Mouse (Mus musculus) CH12.LX (cell line): ENCODE measurements around the gene Rnf38. TPM values are rescaled to one million over a fixed set of nuclear protein-coding genes. Genes with fewer than 3 reads are reported as not detected.

ENCODE experiments used
- DNase-seq: peaks from one replicate; pipeline ENCODE4 v3.0.0-alpha.2; 2013; ENCODE audit errors: extremely low read depth
- H3K27ac ChIP-seq: 2 replicates; pipeline ENCODE4 v1.5.1; 2012; ENCODE audit warnings: low read depth, mild to moderate bottlenecking, control low read depth, moderate library complexity; ENCODE audit not compliant: insufficient read depth
- H3K27me3 ChIP-seq: replicated peaks from 2 replicates; pipeline ENCODE3; 2012; ENCODE audit warnings: inconsistent platforms
- H3K36me3 ChIP-seq, 2 experiments: replicated peaks in 1 of 2; 2 replicates each; pipeline versions ENCODE3 to v1.6.1; 2012; ENCODE audit warnings: inconsistent platforms in 1 of 2, low read length in 1 of 2, mild to moderate bottlenecking in 1 of 2, mixed read lengths in 1 of 2, moderate library complexity in 1 of 2; ENCODE audit not compliant: control insufficient read depth in 1 of 2, insufficient read depth in 1 of 2
- H3K4me1 ChIP-seq, 2 experiments: 2 replicates each; pipeline ENCODE4 v1.6.1; 2012; ENCODE audit warnings: inconsistent platforms in 1 of 2, moderate library complexity in 1 of 2; ENCODE audit not compliant: insufficient read depth in 2 of 2, control insufficient read depth in 1 of 2
- H3K4me2 ChIP-seq: 2 replicates; pipeline ENCODE4 v1.6.1; 2012; ENCODE audit warnings: low read depth, mild to moderate bottlenecking, control low read depth; ENCODE audit not compliant: poor library complexity, insufficient read depth, severe bottlenecking
- H3K4me3 ChIP-seq, 3 experiments: fragments of 150-350 bp in 1 of 3; sonication (generic) in 1 of 3; replicated peaks in 1 of 3; 2 replicates each; pipeline versions ENCODE3 to v1.5.1; 2011 to 2012; ENCODE audit warnings: low read depth in 2 of 3, low read length in 2 of 3, mild to moderate bottlenecking in 2 of 3, moderate library complexity in 2 of 3, control low read depth in 1 of 3, improper control_type of control experiment in 1 of 3, inconsistent platforms in 1 of 3, mixed read lengths in 1 of 3; ENCODE audit not compliant: poor library complexity in 1 of 3
- H3K79me2 ChIP-seq: replicated peaks from 2 replicates; pipeline ENCODE4 v1.6.1; 2012; ENCODE audit warnings: mild to moderate bottlenecking, moderate library complexity; ENCODE audit not compliant: control insufficient read depth, poor library complexity, insufficient read depth, severe bottlenecking; ENCODE audit errors: extremely low read depth
- H3K9ac ChIP-seq: 2 replicates; pipeline ENCODE4 v1.6.1; 2012; ENCODE audit warnings: low read depth, mild to moderate bottlenecking, control low read depth, moderate library complexity; ENCODE audit not compliant: insufficient read depth
- H3K9me3 ChIP-seq: replicated peaks from 2 replicates; pipeline ENCODE3; 2012; ENCODE audit warnings: low read length, inconsistent platforms, mixed read lengths
- BHLHE40 ChIP-seq: IDR thresholded peaks from 2 replicates; pipeline ENCODE4 v1.6.1; 2011; ENCODE audit warnings: mild to moderate bottlenecking, low read depth, low read length, improper control_type of control experiment
- CTCF ChIP-seq, 2 experiments: IDR thresholded peaks in 1 of 2; conservative IDR thresholded peaks in 1 of 2; 2 replicates each; pipeline ENCODE4 v1.5.1; 2011 to 2012; ENCODE audit warnings: low read depth in 2 of 2, low read length in 2 of 2, improper control_type of control experiment in 1 of 2, inconsistent platforms in 1 of 2, mild to moderate bottlenecking in 1 of 2, moderate library complexity in 1 of 2
- ELF1 ChIP-seq: IDR thresholded peaks from 2 replicates; pipeline ENCODE4 v1.6.1; 2014; ENCODE audit warnings: low read depth, mild to moderate bottlenecking, inconsistent platforms, low read length, improper control_type of control experiment
- IRF4 ChIP-seq: IDR thresholded peaks from 2 replicates; pipeline ENCODE4 v1.6.1; 2014; ENCODE audit warnings: low read depth, mild to moderate bottlenecking, inconsistent platforms, low read length, improper control_type of control experiment
- JUN ChIP-seq: IDR thresholded peaks from 2 replicates; pipeline ENCODE4 v1.6.1; 2011; ENCODE audit warnings: low read depth, mild to moderate bottlenecking, low read length, improper control_type of control experiment, moderate library complexity; ENCODE audit not compliant: insufficient read depth
- KAT2A ChIP-seq: IDR thresholded peaks from 2 replicates; pipeline ENCODE4 v1.6.1; 2012; ENCODE audit warnings: low read length, improper control_type of control experiment, inconsistent platforms; ENCODE audit not compliant: insufficient replicate concordance
- MAFK ChIP-seq: IDR thresholded peaks from 2 replicates; pipeline ENCODE4 v1.6.1; 2011; ENCODE audit warnings: low read length, improper control_type of control experiment; ENCODE audit not compliant: insufficient replicate concordance
- MAZ ChIP-seq: IDR thresholded peaks from 2 replicates; pipeline ENCODE4 v1.6.1; 2012; ENCODE audit warnings: low read depth, mild to moderate bottlenecking, inconsistent platforms, low read length, improper control_type of control experiment, moderate library complexity
- MEF2A ChIP-seq: IDR thresholded peaks from 2 replicates; pipeline ENCODE4 v1.6.1; 2014; ENCODE audit warnings: low read depth, mild to moderate bottlenecking, inconsistent platforms, low read length, improper control_type of control experiment, borderline replicate concordance
- MXI1 ChIP-seq: IDR thresholded peaks from 2 replicates; pipeline ENCODE4 v1.6.1; 2011; ENCODE audit warnings: mild to moderate bottlenecking, low read depth, low read length, improper control_type of control experiment
- NELFE ChIP-seq: IDR thresholded peaks from 2 replicates; pipeline ENCODE4 v1.6.1; 2011; ENCODE audit warnings: low read depth, low read length, improper control_type of control experiment
- PAX5 ChIP-seq: IDR thresholded peaks from 2 replicates; pipeline ENCODE4 v1.6.1; 2012; ENCODE audit warnings: low read length, inconsistent platforms, mixed read lengths
- POLR2A ChIP-seq: IDR thresholded peaks from 2 replicates; pipeline ENCODE4 v1.6.1; 2011; ENCODE audit warnings: low read depth, mild to moderate bottlenecking, improper control_type of control experiment, low read length
- POLR2AphosphoS2 ChIP-seq: IDR thresholded peaks from 2 replicates; pipeline ENCODE4 v1.6.1; 2011; ENCODE audit warnings: low read depth, low read length, improper control_type of control experiment
- RCOR1 ChIP-seq: conservative IDR thresholded peaks from 2 replicates; pipeline ENCODE4 v1.6.1; 2012; ENCODE audit warnings: low read depth, mild to moderate bottlenecking, inconsistent platforms, low read length, improper control_type of control experiment
- SIN3A ChIP-seq: IDR thresholded peaks from 2 replicates; pipeline ENCODE4 v1.6.1; 2012; ENCODE audit warnings: low read length, improper control_type of control experiment, inconsistent platforms
- SMC3 ChIP-seq: IDR thresholded peaks from 2 replicates; pipeline ENCODE4 v1.6.1; 2011; ENCODE audit warnings: low read depth, low read length, improper control_type of control experiment
- TCF12 ChIP-seq: IDR thresholded peaks from 2 replicates; pipeline ENCODE4 v1.6.1; 2014; ENCODE audit warnings: low read depth, mild to moderate bottlenecking, inconsistent platforms, low read length, improper control_type of control experiment
- UBTF ChIP-seq: IDR thresholded peaks from 2 replicates; pipeline ENCODE4 v1.6.1; 2012; ENCODE audit warnings: low read depth, mild to moderate bottlenecking, inconsistent platforms, low read length, improper control_type of control experiment, moderate library complexity
- USF1 ChIP-seq: IDR thresholded peaks from 2 replicates; pipeline ENCODE4 v1.6.1; 2014; ENCODE audit warnings: low read depth, mild to moderate bottlenecking, inconsistent platforms, low read length, improper control_type of control experiment
- USF2 ChIP-seq: conservative IDR thresholded peaks from 2 replicates; pipeline ENCODE4 v1.6.1; 2011; ENCODE audit warnings: low read depth, low read length, improper control_type of control experiment
- ZC3H11A ChIP-seq: IDR thresholded peaks from 2 replicates; pipeline ENCODE4 v1.6.1; 2012; ENCODE audit warnings: low read depth, mild to moderate bottlenecking, inconsistent platforms, low read length, improper control_type of control experiment
- ZMIZ1 ChIP-seq: IDR thresholded peaks from 2 replicates; pipeline ENCODE4 v1.6.1; 2012; ENCODE audit warnings: low read depth, mild to moderate bottlenecking, inconsistent platforms, low read length, improper control_type of control experiment
- ZNF384 ChIP-seq: IDR thresholded peaks from 2 replicates; pipeline ENCODE4 v1.6.1; 2012; ENCODE audit warnings: low read depth, low read length, improper control_type of control experiment, inconsistent platforms
- dilution Hi-C: fragments of 300-500 bp; cut with MboI; formaldehyde crosslinking; loops from 2 replicates; pipeline ENCODE4 v1.14.3; 2020; ENCODE audit warnings: low sequenced_read_pairs; ENCODE audit not compliant: extremely low pct_unique_long_range_greater_than_20kb, extremely low pct_ligation_motif_present
- in situ Hi-C: fragments of 300-500 bp; cut with MboI; formaldehyde crosslinking; loops from 3 replicates; pipeline ENCODE4 v1.14.3; 2019; ENCODE audit warnings: low sequenced_read_pairs, low pct_ligation_motif_present, low pct_unique_long_range_greater_than_20kb, mixed read lengths
- polyA plus RNA-seq: library from polyadenylated mRNA; unstranded; fragments of >175 nt; gene quantifications from 2 replicates; pipeline ENCODE4 v1.2.1, GENCODE M21; 2012; ENCODE audit warnings: low read depth; ENCODE audit not compliant: insufficient read length
- total RNA-seq, 2 experiments: library from RNA; depleted of rRNA; stranded (reverse); fragments of 300-350 nt in 1 of 2; fragments of >200 nt in 1 of 2; gene quantifications; 2 replicates each; pipeline ENCODE4 v1.2.3; 2012 to 2014

Gene Rnf38
- total and polyA plus RNA-seq, 3 experiments, result 5.4 to 13.2 (median 6.6) TPM

DNA sequence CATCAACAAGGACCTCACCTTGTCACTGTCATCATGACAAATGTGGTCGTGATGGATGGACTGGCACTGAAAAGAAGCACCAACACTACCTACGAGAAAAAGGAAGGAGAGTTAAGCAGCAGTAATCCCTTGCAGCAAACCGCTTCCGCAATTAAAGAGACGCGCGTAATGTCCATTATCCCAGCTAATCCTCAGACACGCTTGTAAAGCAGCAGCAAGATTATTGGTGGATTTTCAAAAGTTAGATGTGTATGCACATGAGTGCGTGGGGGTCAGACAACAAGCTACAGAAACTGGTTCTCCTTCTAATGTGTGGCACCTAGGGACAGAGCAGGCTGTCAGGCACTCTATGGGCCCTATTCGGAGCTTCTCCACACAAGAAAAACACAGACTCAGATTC, 46.2 kb downstream of the Rnf38 start:
- no peaks in the 10 kb centered on the region; a peak in 1 of 4 replicates for H3K4me1 ChIP-seq

GRCm38 (mm10) chr4:44183862-44184261, 49.7 kb downstream of the Rnf38 start:
- Histone ChIP-seq H3K79me2 (no peaks in the 10 kb centered on the region), H3K4me3 (no peak overlapping the region), H3K4me2 (no peak overlapping the region), H3K9ac (no peak overlapping the region), H3K4me1 (no peaks in the 10 kb centered on the region; a peak in 1 of 4 replicates), H3K36me3 (peaks cover 0 to 2% of the 10 kb centered on the region in 2 experiments), H3K27ac (no peak overlapping the region), H3K9me3 (no peaks in the 10 kb centered on the region), H3K27me3 (no peaks in the 10 kb centered on the region)
- no peak for TF ChIP-seq MXI1
- no peak for TF ChIP-seq UBTF
- TF ChIP-seq ELF1, result no peak
- TF ChIP-seq MEF2A, result no peak
- TF ChIP-seq KAT2A, result no peak
- no peak for TF ChIP-seq CTCF (conservative IDR thresholded peaks at IDR 0.05 in 1 of 2, IDR thresholded peaks at IDR 0.05 in 1 of 2; ENCODE audit: low read depth in 2 of 2, low read length in 2 of 2)
- no peak for TF ChIP-seq USF2
- TF ChIP-seq ZC3H11A, result no peak
- TF ChIP-seq TCF12, result no peak
- TF ChIP-seq IRF4, result no peak
- TF ChIP-seq USF1, result no peak
- TF ChIP-seq ZMIZ1, result no peak
- TF ChIP-seq POLR2AphosphoS2, result no peak
- no peak for TF ChIP-seq POLR2A
- no peak for TF ChIP-seq MAZ
- TF ChIP-seq MAFK, result no peak
- TF ChIP-seq JUN, result no peak
- no peak for TF ChIP-seq SIN3A
- no peak for TF ChIP-seq SMC3
- TF ChIP-seq ZNF384, result no peak
- in situ Hi-C loops, result loop anchor here (5.0 kb wide), 1 partner anchor 98 kb away; no protein-coding TSS in a partner anchor
- DNase-seq, result no peak
- dilution Hi-C loops, result no loop called here

More for the DNA sequence above, 46.2 kb downstream of the Rnf38 start:
- dilution Hi-C loops (no loop called here), in situ Hi-C loops (no loop called here)
- Histone ChIP-seq H3K27ac (no peak overlapping the region), H3K27me3 (no peaks in the 10 kb centered on the region), H3K79me2 (no peaks in the 10 kb centered on the region), H3K4me3 (no peak overlapping the region), H3K9ac (no peak overlapping the region), H3K9me3 (no peaks in the 10 kb centered on the region), H3K36me3 (no peaks in the 10 kb centered on the region), H3K4me2 (no peak overlapping the region)
- TF ChIP-seq ZC3H11A (no peak), RCOR1 (no peak), IRF4 (no peak), MAFK (no peak), USF2 (no peak), NELFE (no peak), CTCF (conservative IDR thresholded peaks at IDR 0.05 in 1 of 2, IDR thresholded peaks at IDR 0.05 in 1 of 2; ENCODE audit: low read depth in 2 of 2, low read length in 2 of 2) (no peak), PAX5 (no peak), KAT2A (no peak), TCF12 (no peak), BHLHE40 (no peak), MXI1 (no peak)
- DNase-seq, result no peak
